Mouse (Mus musculus): ENCODE data around the gene Rps9. TPM values are rescaled to one million over a fixed set of nuclear protein-coding genes. Genes with fewer than 3 reads are reported as not detected.
"Not testable (repeated sequence)": the region's sequence is repeated elsewhere in the genome, so short reads cannot be mapped to it uniquely, and the experiment has no call there.

Gene Rps9
- polyA plus RNA-seq, 1 experiment from 2014 or later: 701 TPM

DNA sequence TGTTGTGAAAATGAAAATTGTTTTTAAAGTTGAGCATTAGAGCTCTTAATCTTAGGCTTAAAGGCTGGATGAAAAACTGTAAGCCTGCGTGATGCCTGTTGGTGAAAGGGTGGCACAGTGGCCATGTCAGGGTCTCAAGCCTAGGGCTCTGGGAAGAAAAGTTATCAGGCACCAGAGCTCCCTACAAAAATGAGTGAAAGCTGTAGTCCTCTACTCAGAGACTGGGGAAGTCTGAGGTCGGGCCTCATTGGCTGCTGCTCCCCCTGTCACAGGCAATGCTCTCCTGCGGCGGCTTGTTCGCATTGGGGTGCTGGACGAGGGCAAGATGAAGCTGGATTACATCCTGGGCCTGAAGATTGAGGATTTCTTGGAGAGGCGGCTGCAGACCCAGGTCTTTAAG, 1.7 kb downstream of the Rps9 start:
- H3K36me3 ChIP-seq (replicated peaks): peaks cover 10% of the 10 kb centered on the region; the same call in 1 of the 2 replicates
- ATAC-seq (replicated peaks): not testable (repeated sequence)
- 4% methylated on average over 7 of the region's 7 CpGs for WGBS

DNA sequence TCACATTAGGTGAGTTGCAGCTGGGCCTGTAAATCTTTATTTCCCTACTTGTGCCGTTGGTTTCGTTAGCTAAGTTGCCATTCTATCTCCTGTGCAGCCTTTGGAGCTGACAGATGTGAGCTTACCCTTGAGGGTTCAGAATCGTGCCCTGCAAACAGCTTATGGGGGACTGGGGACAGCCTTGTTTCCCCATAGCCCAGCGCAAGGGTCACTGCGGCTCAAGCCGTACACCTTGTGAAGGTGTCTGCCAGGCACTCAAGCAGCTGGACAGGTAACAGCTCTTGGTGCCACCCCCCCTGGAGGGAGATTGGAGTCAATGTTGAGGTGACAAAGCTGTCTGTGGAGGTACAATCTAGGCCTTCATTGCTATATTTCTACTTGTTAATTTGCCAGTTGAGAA, 2.1 kb downstream of the Rps9 start:
- peak overlapping the region; percentile 84 for H3K4me2 ChIP-seq
- no peak overlapping the region for H3K27ac ChIP-seq
- peaks cover 9% of the 10 kb centered on the region; the same call in 1 of the 2 replicates for H3K36me3 ChIP-seq (replicated peaks)
- H3K4me1 ChIP-seq: peaks cover 27% of the 10 kb centered on the region
- WGBS: 33% methylated on average over 6 of the region's 6 CpGs
- peak overlapping the region; percentile 73 for H3K9ac ChIP-seq
- H3K9me3 ChIP-seq: no peaks in the 10 kb centered on the region
- ATAC-seq (replicated peaks): no peak
- H3K4me3 ChIP-seq: peak overlapping the region; percentile 79
- no peaks in the 10 kb centered on the region for H3K27me3 ChIP-seq (replicated peaks)

More for the DNA sequence above, 1.7 kb downstream of the Rps9 start:
- H3K27me3 ChIP-seq (replicated peaks); H3K27ac ChIP-seq; H3K9me3 ChIP-seq: not testable (repeated sequence)
- peak overlapping the region; percentile 79 for H3K4me3 ChIP-seq
- peaks cover 27% of the 10 kb centered on the region for H3K4me1 ChIP-seq
- H3K4me2 ChIP-seq: peak overlapping the region; percentile 84
- H3K9ac ChIP-seq: peak overlapping the region; percentile 73

DNA sequence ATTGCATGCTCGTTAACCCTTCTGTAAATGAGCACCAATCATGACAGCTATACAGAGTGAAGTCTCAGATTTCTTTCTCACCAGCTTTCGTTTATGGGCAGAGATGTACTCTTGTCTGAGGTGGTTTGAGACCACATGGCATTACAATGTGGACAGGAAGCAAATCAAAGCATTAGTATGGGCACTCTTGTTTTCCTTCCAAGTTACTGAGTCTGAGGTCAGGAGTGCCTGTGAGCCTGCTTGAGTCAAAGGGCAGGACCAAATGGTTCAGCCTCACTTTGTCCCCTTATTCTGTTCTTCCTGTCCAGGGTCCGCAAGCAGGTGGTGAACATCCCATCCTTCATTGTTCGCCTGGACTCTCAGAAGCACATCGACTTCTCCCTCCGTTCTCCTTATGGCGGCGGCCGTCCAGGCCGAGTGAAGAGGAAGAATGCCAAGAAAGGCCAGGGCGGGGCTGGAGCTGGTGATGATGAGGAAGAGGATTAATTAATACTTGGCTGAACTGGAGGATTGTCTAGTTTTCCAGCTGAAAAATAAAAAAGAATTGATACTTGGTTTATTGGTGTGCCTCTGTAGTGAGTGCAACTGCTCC, 2.6 kb downstream of the Rps9 start:
- H3K9ac ChIP-seq: no peak overlapping the region
- peak overlapping the region; percentile 84 for H3K4me2 ChIP-seq
- peaks cover 4% of the 10 kb centered on the region; the same call in 1 of the 2 replicates for H3K36me3 ChIP-seq (replicated peaks)
- 62% methylated on average over 11 of the region's 11 CpGs for WGBS
- H3K4me3 ChIP-seq: peak overlapping the region; percentile 79
- no peak overlapping the region for H3K27ac ChIP-seq
- H3K4me1 ChIP-seq: peaks cover 27% of the 10 kb centered on the region
- no peaks in the 10 kb centered on the region for H3K9me3 ChIP-seq
- H3K27me3 ChIP-seq (replicated peaks): no peaks in the 10 kb centered on the region
- no peak for ATAC-seq (replicated peaks)

DNA sequence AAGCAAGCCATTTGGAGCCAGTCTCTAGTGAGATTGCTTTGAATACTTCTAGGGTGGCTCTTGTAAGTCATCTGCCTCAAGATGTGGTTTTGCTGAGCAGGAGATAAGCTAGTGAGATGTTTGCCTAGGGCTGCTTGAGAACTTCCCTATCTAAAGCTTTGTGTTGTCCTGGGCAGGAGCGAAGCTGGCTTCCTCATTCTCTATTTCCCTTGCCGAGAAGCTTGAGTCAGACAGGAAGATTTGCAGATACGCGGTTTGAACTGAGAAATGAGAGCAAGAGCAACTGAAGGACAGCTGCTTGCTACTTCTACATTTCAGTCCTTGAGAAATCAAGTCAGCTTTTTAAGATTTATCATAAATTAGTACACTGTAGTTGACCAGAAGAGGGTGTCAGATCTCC, 3.2 kb downstream of the Rps9 start:
- Histone ChIP-seq H3K27me3 (replicated peaks) (no peaks in the 10 kb centered on the region), H3K27ac (no peak overlapping the region), H3K4me1 (peaks cover 27% of the 10 kb centered on the region), H3K9me3 (no peaks in the 10 kb centered on the region), H3K36me3 (replicated peaks) (peaks cover 4% of the 10 kb centered on the region; the same call in 1 of the 2 replicates), H3K4me3 (no peak overlapping the region), H3K9ac (no peak overlapping the region), H3K4me2 (no peak overlapping the region)
- ATAC-seq (replicated peaks): no peak
- WGBS: 65% methylated on average over 4 of the region's 4 CpGs

DNA sequence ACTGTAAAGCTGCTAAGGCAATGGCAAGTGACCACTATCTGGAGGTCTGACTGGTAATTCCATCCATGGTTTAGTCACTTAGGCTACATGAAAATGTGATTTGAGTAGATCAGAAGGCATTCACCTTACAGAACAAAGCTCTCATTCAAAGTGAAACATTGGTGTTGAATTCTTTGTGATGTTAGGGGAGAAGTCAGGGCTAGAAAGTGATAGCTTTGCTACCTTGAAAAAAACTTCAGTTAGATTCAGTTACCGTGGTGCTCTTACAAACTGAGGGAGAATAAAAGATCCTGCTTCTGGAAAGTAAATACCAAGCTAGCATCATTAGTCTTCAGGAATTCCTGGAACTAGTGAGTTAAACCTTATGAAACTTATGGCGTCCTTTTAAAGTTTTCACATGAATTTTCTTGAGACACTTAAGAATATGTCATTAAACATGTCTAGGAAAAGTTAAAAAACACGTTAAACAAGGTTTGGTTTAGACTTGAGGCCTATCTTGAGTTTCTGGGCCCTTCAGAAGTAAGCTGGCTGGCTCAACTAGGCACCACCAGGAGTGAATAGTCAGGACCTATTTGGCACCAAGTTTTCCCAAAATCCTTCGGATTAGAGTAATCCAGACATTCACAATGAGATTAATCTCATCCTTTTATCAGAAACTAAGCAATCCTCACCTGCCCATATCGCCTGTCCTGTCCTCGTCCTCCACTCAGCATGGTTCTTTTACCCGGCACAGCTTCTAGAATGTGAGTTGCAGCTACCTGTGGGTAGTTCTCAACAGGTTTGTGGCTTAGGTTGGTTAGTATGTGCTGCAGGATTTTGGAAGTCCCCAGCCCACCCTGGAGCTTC, 4.0 kb downstream of the Rps9 start:
- Histone ChIP-seq H3K36me3 (replicated peaks) (peaks cover 4% of the 10 kb centered on the region; the same call in 1 of the 2 replicates), H3K4me3 (no peak overlapping the region), H3K27ac (no peak overlapping the region), H3K9ac (no peak overlapping the region), H3K27me3 (replicated peaks) (no peaks in the 10 kb centered on the region), H3K4me2 (no peak overlapping the region), H3K9me3 (no peaks in the 10 kb centered on the region), H3K4me1 (peaks cover 27% of the 10 kb centered on the region)
- ATAC-seq (replicated peaks): no peak
- WGBS: 29% methylated on average over 7 of the region's 7 CpGs

DNA sequence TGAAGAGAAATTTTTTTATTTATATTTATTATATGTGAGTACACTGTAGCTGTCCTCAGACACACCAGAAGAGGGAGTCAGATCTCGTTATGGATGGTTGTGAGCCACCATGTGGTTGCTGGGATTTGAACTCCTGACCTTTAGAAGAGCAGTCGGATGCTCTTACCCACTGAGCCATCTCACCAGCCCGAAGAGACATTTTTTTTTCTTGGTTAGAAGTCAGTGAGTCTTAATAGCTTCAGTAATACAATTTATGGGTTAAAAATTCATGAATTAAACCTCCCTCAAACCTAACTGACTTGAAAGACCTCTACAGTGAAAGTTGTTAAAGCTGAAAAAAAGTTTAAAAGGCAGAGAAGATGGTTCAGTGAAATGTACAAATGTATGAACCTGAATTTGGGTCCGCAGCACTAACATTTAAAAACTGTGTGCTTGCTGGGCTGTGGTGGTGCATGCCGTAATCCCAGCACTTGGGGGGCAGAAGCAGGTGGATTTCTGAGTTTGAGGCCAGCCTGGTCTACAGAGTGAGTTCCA, 4.7 kb downstream of the Rps9 start:
- peaks cover 23% of the 10 kb centered on the region for H3K4me1 ChIP-seq
- not testable (repeated sequence) for H3K9me3 ChIP-seq; H3K4me3 ChIP-seq; H3K27ac ChIP-seq; H3K4me2 ChIP-seq; H3K9ac ChIP-seq; H3K36me3 ChIP-seq (replicated peaks); ATAC-seq (replicated peaks); H3K27me3 ChIP-seq (replicated peaks)
- 39% methylated on average over 5 of the region's 5 CpGs for WGBS

DNA sequence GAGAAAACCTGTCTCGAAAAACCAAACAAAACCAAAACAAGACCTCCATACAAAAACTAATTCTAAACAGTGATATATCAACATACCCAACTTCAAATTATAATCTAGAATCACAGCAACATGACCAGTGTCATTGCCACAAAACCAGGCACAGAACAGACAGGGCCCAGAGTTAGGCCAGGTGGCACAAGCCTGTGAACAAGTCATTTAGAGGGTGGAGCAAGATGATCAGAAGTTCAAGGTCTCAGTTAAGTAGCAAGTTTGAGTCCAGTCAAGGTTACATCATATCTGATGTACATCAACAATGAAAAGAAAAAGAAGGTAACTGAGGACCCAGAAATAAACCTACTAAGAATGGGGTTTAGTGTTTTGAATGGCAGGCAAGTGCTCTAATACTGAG, 5.2 kb downstream of the Rps9 start:
- Histone ChIP-seq H3K27me3 (replicated peaks) (no peaks in the 10 kb centered on the region), H3K27ac (no peak overlapping the region), H3K9ac (no peak overlapping the region), H3K4me2 (no peak overlapping the region), H3K4me3 (no peak overlapping the region), H3K4me1 (peaks cover 21% of the 10 kb centered on the region), H3K9me3 (no peaks in the 10 kb centered on the region), H3K36me3 (replicated peaks) (peaks cover 4% of the 10 kb centered on the region; the same call in 1 of the 2 replicates)
- 84% methylated on average over 1 of the region's 1 CpGs for WGBS
- ATAC-seq (replicated peaks): no peak

DNA sequence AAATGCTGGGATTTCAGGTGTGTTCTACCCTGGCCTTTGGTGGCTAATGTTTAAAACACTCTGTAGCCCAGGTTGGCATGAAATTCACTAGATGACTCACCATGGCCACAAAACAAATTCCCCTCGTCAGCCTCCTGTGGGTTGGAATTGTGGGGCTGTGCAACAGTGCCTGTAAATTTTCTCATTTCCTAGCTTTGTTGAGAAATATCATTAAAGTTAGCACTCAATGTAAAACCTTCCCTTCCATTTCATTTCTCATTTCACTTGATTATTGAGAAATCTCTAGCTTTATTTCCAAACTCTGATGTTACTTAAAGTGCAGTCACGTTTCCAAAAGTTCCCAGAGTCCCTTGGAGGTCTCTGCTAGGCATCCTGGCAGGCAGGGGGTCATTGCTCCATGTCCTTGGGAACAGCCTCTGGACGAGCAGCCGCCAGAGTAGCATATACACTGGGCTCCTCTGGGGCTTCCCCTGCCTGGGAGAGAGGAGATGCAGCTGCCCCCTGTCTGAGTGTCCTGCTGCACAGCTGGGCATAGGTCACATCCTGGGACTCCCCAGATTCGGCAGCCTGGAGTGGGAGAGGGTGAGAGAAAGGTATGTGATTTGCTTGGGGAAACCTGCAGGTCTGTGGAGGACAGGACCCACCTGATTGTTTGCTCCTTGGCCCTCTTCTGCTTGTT, 8.6 kb downstream of the Rps9 start:
- Histone ChIP-seq H3K9me3 (no peaks in the 10 kb centered on the region), H3K4me2 (no peak overlapping the region), H3K9ac (no peak overlapping the region), H3K27ac (no peak overlapping the region), H3K4me3 (no peak overlapping the region), H3K27me3 (replicated peaks) (no peaks in the 10 kb centered on the region), H3K36me3 (replicated peaks) (peaks cover 4% of the 10 kb centered on the region; the same call in 1 of the 2 replicates), H3K4me1 (no peaks in the 10 kb centered on the region)
- ATAC-seq (replicated peaks): no peak
- WGBS: 33% methylated on average over 5 of the region's 5 CpGs

DNA sequence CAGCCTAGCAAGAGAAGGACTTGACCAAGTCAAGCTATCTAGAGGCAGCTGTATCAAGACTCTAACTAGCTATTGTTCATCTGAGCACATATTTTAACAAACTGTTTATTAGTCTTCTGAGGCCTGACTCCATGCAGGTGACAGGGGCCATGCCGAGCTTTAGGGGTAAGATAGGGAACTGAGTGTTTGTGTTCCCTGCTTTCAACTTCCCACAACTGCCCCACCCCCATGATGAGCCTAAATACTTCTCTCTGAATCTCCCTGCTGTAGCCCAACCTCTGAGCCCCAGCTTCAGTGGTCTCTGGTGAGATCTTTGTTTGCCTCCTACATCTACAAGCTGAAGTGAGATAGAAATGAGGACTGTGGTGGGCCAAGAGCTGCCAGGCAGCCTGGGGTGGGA, 11.5 kb downstream of the Rps9 start:
- no peak for ATAC-seq (replicated peaks)
- 72% methylated on average over 1 of the region's 1 CpGs for WGBS
- no peak overlapping the region for H3K9ac ChIP-seq
- H3K27me3 ChIP-seq (replicated peaks): no peaks in the 10 kb centered on the region
- no peak overlapping the region for H3K27ac ChIP-seq
- H3K4me3 ChIP-seq: no peak overlapping the region
- no peaks in the 10 kb centered on the region for H3K9me3 ChIP-seq
- H3K4me2 ChIP-seq: no peak overlapping the region
- H3K4me1 ChIP-seq: no peaks in the 10 kb centered on the region
- H3K36me3 ChIP-seq (replicated peaks): no peaks in the 10 kb centered on the region

DNA sequence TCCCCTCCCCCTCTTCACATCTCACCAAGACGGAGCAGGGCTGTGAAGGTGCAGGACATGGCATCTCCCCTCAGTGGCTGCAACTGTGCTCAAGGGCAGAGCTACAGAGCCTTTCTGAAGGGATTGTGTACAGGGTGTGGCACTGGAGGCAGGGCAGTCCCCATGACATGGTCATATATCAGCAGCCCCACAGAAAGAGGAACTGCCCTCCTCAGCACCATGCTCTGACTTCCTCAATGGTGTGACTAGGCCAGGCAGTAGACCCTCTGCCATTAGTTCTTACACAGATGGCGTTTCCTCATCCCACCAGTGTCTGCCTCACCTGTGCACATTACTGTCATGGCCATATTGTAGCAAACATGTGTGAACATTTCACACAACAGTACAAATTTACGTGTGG, 16.5 kb downstream of the Rps9 start, which contains the start of gene Pirb:
Pirb (minus strand) TSS at position 124 of the 400 bp plus-strand sequence.
- H3K27ac ChIP-seq; H3K36me3 ChIP-seq (replicated peaks); H3K9ac ChIP-seq; H3K9me3 ChIP-seq; H3K4me1 ChIP-seq; H3K4me2 ChIP-seq; H3K4me3 ChIP-seq; ATAC-seq (replicated peaks); H3K27me3 ChIP-seq (replicated peaks): not testable (repeated sequence)
- WGBS: 73% methylated on average over 1 of the region's 3 CpGs

DNA sequence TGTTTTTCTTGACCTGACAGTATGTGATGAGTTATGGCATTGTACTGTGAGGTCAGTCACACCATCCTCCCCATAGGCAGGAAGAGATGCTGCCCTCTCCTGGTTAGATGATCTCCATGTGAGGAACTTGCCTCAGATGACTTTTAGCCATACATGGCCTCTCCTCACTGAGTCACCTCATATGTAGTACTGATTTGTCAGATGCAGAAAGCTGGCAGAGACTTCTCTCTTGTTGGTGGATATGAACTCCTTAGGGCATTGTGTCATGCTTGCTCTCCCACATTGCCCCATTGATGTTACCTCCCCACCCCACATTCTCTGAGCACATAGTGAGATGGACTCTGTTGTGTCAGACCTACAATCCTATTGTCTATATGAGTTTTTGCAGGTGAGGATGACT, 21.7 kb downstream of the Rps9 start:
- H3K27me3 ChIP-seq (replicated peaks); H3K4me1 ChIP-seq; H3K9ac ChIP-seq; H3K4me3 ChIP-seq; H3K36me3 ChIP-seq (replicated peaks); H3K9me3 ChIP-seq; H3K4me2 ChIP-seq; ATAC-seq (replicated peaks); H3K27ac ChIP-seq: not testable (repeated sequence)

DNA sequence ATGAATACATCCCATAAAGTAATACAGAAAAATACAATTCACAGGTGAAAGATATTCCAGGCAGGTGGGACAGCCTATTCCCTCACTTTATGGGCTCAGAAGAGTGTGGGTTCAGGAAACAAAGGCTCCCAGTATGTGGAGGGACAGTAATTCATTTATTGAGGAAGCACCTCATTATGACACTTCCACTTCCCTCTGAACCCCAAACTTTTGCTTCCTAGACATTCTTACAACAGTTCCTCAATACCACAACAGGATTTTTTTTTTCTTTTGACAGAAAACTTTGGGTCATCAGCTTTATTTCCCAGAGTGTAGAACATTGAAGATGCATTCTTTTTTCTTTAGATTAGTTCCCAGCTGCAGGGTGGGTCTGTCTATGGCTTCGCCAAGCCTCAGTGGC, 28.9 kb downstream of the Rps9 start:
- not testable (repeated sequence) for H3K4me2 ChIP-seq; H3K9ac ChIP-seq; H3K36me3 ChIP-seq (replicated peaks); H3K4me3 ChIP-seq; H3K9me3 ChIP-seq; H3K4me1 ChIP-seq; H3K27me3 ChIP-seq (replicated peaks); H3K27ac ChIP-seq; ATAC-seq (replicated peaks)
- no CpG with 5 or more reads among the region's 1 CpGs for WGBS

Measured in midbrain, embryonic 15.5 days (tissue).